Mouse (Mus musculus) kidney, adult 2 months (tissue): ENCODE results near the gene Krt42.

ENCODE experiments used
- CTCF ChIP-seq: fragments of 200-500 bp; conservative IDR thresholded peaks from 2 replicates; pipeline ENCODE4 v1.5.1; 2011; ENCODE audit warnings: low read depth, mild to moderate bottlenecking, control low read depth, low read length, moderate library complexity, mixed read lengths; ENCODE audit not compliant: insufficient read depth, insufficient read length
- POLR2A ChIP-seq: fragments of 200-500 bp; IDR thresholded peaks from one replicate; pipeline ENCODE4 v1.6.1; 2011; ENCODE audit warnings: low read depth, low read length, control low read depth

- no peak for TF ChIP-seq CTCF
- TF ChIP-seq POLR2A: no peak
Observed at GRCm38 (mm10) chr11:100287024-100287423, 17.4 kb upstream of the Krt42 start.
